Mouse (Mus musculus): ENCODE results near the gene Pth1r. TPM values are rescaled to one million over a fixed set of nuclear protein-coding genes. Genes with fewer than 3 reads are reported as not detected.
A peak's percentile ranks its signal among the peaks of the same experiment; 100 is the strongest.

The Pth1r gene
- polyA plus RNA-seq, 1 experiment from 2014 or later, result 35.7 TPM

- no peaks in the 10 kb centered on the region for H3K36me3 ChIP-seq
- WGBS, result 29% methylated on average over 5 of the region's 5 CpGs
- no peak for ATAC-seq (ENCODE audit: low FRiP score, low read depth)
- H3K9ac ChIP-seq (replicated peaks), result no peak overlapping the region
- H3K4me2 ChIP-seq (replicated peaks), result no peak overlapping the region
- no peak overlapping the region for H3K4me3 ChIP-seq
- peaks cover 50% of the 10 kb centered on the region for H3K27me3 ChIP-seq
- H3K9me3 ChIP-seq, result no peaks in the 10 kb centered on the region
- peaks cover 19% of the 10 kb centered on the region for H3K4me1 ChIP-seq
- H3K27ac ChIP-seq (replicated peaks), result no peak overlapping the region
These were observed 707 bp downstream of the Pth1r start for GRCm38 (mm10) chr9:110746238-110746637.

DNA sequence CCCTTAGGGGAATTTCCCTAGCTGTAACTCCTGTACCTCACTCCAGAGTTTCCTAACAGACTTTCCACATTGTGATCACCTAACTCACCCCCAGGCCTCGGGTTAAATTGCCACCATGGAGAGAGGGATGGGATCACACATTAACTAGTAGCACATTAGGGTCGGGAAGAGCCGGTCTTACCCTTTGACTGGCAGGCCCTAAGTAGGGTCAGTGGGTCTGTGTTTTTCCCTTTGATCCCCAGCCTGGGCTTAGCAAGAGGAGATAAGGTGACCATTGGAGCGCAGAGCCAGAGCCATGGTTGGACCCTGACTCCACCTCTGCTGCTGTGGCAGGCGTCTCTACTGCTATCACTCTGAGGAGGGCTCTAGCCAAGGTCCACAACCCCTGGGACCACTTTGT, 1.2 kb downstream of the Pth1r start:
- no peak for ATAC-seq (ENCODE audit: low FRiP score, low read depth)
- 7% methylated on average over 5 of the region's 5 CpGs for WGBS

DNA sequence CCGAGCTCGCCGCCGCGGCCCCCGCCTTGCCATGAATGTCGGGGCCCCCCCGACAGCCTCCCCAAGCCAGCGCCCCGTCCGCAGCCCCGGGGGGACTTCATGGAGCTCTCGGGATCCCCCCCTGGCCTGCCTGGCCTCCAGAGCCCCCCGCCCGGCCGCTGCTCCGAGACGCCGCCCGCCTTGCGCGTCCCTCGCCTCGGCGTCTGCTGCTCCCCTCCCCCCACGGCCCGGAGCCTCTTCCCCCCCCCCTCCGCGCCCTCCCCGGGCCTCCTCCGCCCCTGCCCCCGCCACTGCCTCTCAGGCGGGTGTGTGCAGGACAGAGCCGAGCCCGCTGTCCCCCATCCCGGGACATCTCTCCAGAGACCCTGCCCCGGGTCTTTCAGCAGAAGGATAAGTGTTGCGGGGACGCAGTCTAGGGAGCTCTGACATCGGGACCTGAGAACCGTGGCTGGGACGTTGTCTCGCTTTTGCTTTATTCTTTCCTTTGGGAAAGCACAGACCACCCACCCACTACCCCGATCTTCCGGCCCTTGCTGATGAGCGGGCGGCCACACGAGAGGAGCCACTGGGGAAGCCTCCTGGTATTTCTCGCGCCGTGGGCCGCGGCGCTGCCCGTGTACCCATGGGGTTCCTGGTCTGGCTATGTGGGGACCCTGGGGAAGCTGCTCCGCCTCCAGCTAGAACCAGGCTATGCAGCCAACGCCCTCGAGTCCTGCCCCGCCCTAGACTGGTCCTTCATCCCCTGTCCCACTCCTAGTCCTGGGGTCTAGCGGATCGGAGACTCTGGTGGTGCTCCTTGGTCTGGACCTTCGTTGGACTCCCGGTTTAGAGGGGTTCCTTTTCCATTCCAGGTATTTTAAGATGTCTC, 3.3 kb downstream of the Pth1r start:
- Histone ChIP-seq H3K9me3 (no peaks in the 10 kb centered on the region), H3K36me3 (no peaks in the 10 kb centered on the region), H3K4me1 (peaks cover 24% of the 10 kb centered on the region), H3K27ac (replicated peaks) (peak overlapping the region; percentile 71), H3K4me2 (replicated peaks) (peak overlapping the region; percentile 92), H3K9ac (replicated peaks) (peak overlapping the region; percentile 78), H3K27me3 (peaks cover 58% of the 10 kb centered on the region), H3K4me3 (peak overlapping the region; percentile 62)
- 3% methylated on average over 55 of the region's 63 CpGs for WGBS
- ATAC-seq (ENCODE audit: low FRiP score, low read depth), result peak; percentile 64

More for the DNA sequence above, 1.2 kb downstream of the Pth1r start:
- Histone ChIP-seq H3K27me3 (peaks cover 55% of the 10 kb centered on the region), H3K27ac (replicated peaks) (no peak overlapping the region), H3K4me2 (replicated peaks) (no peak overlapping the region), H3K4me1 (peaks cover 24% of the 10 kb centered on the region), H3K9me3 (no peaks in the 10 kb centered on the region), H3K4me3 (no peak overlapping the region), H3K36me3 (no peaks in the 10 kb centered on the region), H3K9ac (replicated peaks) (no peak overlapping the region)

- peak; percentile 48 for ATAC-seq (ENCODE audit: low FRiP score, low read depth)
- H3K27ac ChIP-seq (replicated peaks), result peak overlapping the region; percentile 71
- peaks cover 24% of the 10 kb centered on the region for H3K4me1 ChIP-seq
- H3K36me3 ChIP-seq, result no peaks in the 10 kb centered on the region
- no peaks in the 10 kb centered on the region for H3K9me3 ChIP-seq
- peak overlapping the region; percentile 78 for H3K9ac ChIP-seq (replicated peaks)
- H3K4me3 ChIP-seq, result peak overlapping the region; percentile 62
- H3K4me2 ChIP-seq (replicated peaks), result peak overlapping the region; percentile 92
- H3K27me3 ChIP-seq, result peaks cover 54% of the 10 kb centered on the region
- WGBS, result under 1% methylated on average over 42 of the region's 49 CpGs
These were observed 3.9 kb downstream of the Pth1r start for GRCm38 (mm10) chr9:110742951-110743455.

GRCm38 (mm10) chr9:110742295-110742950, 4.5 kb downstream of the Pth1r start:
- peak; percentile 78 for ATAC-seq (ENCODE audit: low FRiP score, low read depth)
- H3K4me1 ChIP-seq, result peaks cover 24% of the 10 kb centered on the region
- no peaks in the 10 kb centered on the region for H3K9me3 ChIP-seq
- peak overlapping the region; percentile 92 for H3K4me2 ChIP-seq (replicated peaks)
- H3K27me3 ChIP-seq, result peaks cover 54% of the 10 kb centered on the region
- WGBS, result 1% methylated on average over 34 of the region's 71 CpGs
- peak overlapping the region; percentile 78 for H3K9ac ChIP-seq (replicated peaks)
- peak overlapping the region; percentile 62 for H3K4me3 ChIP-seq
- H3K36me3 ChIP-seq, result no peaks in the 10 kb centered on the region
- peak overlapping the region; percentile 71 for H3K27ac ChIP-seq (replicated peaks)

GRCm38 (mm10) chr9:110741711-110742294, 5.1 kb downstream of the Pth1r start, which contains the start of gene Myl3:
TSS of gene Myl3 (plus strand) at chr9:110741861.
- 2% methylated on average over 17 of the region's 17 CpGs for WGBS
- H3K4me1 ChIP-seq, result peaks cover 24% of the 10 kb centered on the region

DNA sequence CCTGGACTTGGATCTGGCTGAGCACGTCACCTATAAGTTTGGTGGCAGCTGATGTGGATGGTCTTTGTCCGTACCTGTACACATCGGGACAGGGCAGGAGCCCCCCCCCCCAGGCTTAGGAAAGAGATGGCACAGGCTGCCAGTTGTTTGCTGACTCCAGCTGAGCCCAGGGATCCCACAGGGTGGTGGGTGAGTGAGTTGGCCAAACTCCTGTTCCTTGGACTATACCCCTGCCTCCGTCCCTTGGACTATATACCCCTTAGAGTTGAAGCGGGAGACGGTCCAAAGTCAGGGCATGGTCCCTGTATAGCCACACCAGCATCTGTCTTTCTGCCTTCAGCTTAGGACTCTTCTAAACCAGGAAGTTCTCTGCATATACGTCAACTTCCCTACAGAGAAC, 7.0 kb downstream of the Pth1r start:
- Histone ChIP-seq H3K4me3 (no peak overlapping the region), H3K27ac (replicated peaks) (no peak overlapping the region), H3K9me3 (no peaks in the 10 kb centered on the region), H3K4me1 (peaks cover 24% of the 10 kb centered on the region), H3K36me3 (no peaks in the 10 kb centered on the region), H3K9ac (replicated peaks) (no peak overlapping the region), H3K4me2 (replicated peaks) (no peak overlapping the region), H3K27me3 (peaks cover 53% of the 10 kb centered on the region)
- no peak for ATAC-seq (ENCODE audit: low FRiP score, low read depth)
- WGBS, result 87% methylated on average over 7 of the region's 7 CpGs

More at GRCm38 (mm10) chr9:110741711-110742294, 5.1 kb downstream of the Pth1r start, which contains the start of gene Myl3:
- H3K4me3 ChIP-seq, result peak within 1 kb of the TSS; percentile 62
- H3K36me3 ChIP-seq, result no peaks in the 10 kb centered on the region
- no peaks in the 10 kb centered on the region for H3K9me3 ChIP-seq
- peak within 1 kb of the TSS; percentile 92 for H3K4me2 ChIP-seq (replicated peaks)
- H3K9ac ChIP-seq (replicated peaks), result peak within 1 kb of the TSS; percentile 78
- H3K27me3 ChIP-seq, result peaks cover 54% of the 10 kb centered on the region
- peak within 1 kb of the TSS; percentile 71 for H3K27ac ChIP-seq (replicated peaks)
- ATAC-seq (ENCODE audit: low FRiP score, low read depth), result no peak

- H3K9me3 ChIP-seq, result no peaks in the 10 kb centered on the region
- no peaks in the 10 kb centered on the region for H3K36me3 ChIP-seq
- no peak for ATAC-seq (ENCODE audit: low FRiP score, low read depth)
- H3K27ac ChIP-seq (replicated peaks), result no peak overlapping the region
- no peak overlapping the region for H3K4me3 ChIP-seq
- peaks cover 22% of the 10 kb centered on the region for H3K4me1 ChIP-seq
- H3K9ac ChIP-seq (replicated peaks), result no peak overlapping the region
- H3K27me3 ChIP-seq, result peaks cover 54% of the 10 kb centered on the region
- no peak overlapping the region for H3K4me2 ChIP-seq (replicated peaks)
- WGBS, result 16% methylated on average over 1 of the region's 1 CpGs
These were observed 8.9 kb downstream of the Pth1r start for GRCm38 (mm10) chr9:110738054-110738453.

GRCm38 (mm10) chr9:110736362-110736761, 10.6 kb downstream of the Pth1r start:
- H3K9ac ChIP-seq (replicated peaks), result no peak overlapping the region
- ATAC-seq (ENCODE audit: low FRiP score, low read depth), result no peak
- no peak overlapping the region for H3K4me3 ChIP-seq
- peaks cover 23% of the 10 kb centered on the region for H3K4me1 ChIP-seq
- no peak overlapping the region for H3K27ac ChIP-seq (replicated peaks)
- no peaks in the 10 kb centered on the region for H3K9me3 ChIP-seq
- 44% methylated on average over 9 of the region's 9 CpGs for WGBS
- no peaks in the 10 kb centered on the region for H3K36me3 ChIP-seq
- H3K27me3 ChIP-seq, result peaks cover 57% of the 10 kb centered on the region
- H3K4me2 ChIP-seq (replicated peaks), result no peak overlapping the region

DNA sequence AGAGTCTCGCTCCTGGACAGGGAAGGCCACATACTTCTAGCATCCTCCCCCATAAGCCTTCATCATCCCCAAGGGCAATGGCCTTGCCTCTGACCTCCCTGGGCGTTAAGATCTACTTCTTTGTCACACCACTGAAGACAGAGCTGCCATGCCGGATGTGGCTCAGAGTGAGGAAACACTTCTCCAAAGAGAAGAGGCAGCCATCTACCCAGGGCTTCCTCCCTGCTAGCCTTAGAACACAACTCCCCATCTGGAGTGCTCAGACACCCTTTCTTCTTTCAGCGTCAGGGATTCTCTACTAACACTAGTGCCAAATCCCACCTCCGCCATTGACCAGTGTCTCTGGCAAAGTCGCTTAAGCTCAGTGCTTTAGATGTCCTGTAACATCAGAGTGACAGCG, 12.8 kb downstream of the Pth1r start:
- Histone ChIP-seq H3K4me1 (peaks cover 17% of the 10 kb centered on the region), H3K9ac (replicated peaks) (no peak overlapping the region), H3K27ac (replicated peaks) (no peak overlapping the region), H3K4me3 (no peak overlapping the region), H3K27me3 (peaks cover 60% of the 10 kb centered on the region), H3K4me2 (replicated peaks) (no peak overlapping the region), H3K9me3 (no peaks in the 10 kb centered on the region), H3K36me3 (no peaks in the 10 kb centered on the region)
- ATAC-seq (ENCODE audit: low FRiP score, low read depth), result no peak
- WGBS, result 81% methylated on average over 7 of the region's 7 CpGs

DNA sequence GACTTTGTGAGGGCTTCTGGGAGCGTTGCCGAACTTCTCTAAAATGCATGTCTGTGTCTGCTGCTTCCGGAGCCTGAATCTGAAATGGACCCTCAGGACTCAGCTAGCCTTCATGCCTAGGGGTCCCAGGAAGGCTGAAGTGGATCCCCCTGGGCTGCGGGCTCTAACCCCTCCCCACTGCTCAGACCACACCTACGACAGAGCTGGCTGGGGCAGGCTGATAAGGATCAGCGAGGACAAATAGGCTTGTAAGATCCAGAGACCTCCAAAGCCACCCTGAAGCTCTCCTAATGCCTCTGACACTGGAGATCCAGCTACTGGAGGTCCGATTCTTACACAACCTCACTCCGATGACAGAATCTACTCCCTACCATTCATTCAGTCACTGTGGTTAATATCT, 13.8 kb downstream of the Pth1r start:
- Histone ChIP-seq H3K27ac (replicated peaks) (no peak overlapping the region), H3K9ac (replicated peaks) (peak overlapping the region; percentile 43), H3K4me2 (replicated peaks) (peak overlapping the region; percentile 69), H3K4me3 (peak overlapping the region; percentile 34), H3K4me1 (peaks cover 17% of the 10 kb centered on the region), H3K36me3 (no peaks in the 10 kb centered on the region), H3K9me3 (no peaks in the 10 kb centered on the region), H3K27me3 (peaks cover 71% of the 10 kb centered on the region)
- ATAC-seq (ENCODE audit: low FRiP score, low read depth), result 0 out of 2 replicates have a peak, but pooled peaks have one; percentile 32
- 8% methylated on average over 8 of the region's 8 CpGs for WGBS
